Mouse (Mus musculus) brain, embryonic 14.5 days (tissue): ENCODE measurements around the gene Wdr90.

Source experiments
- CTCF ChIP-seq: fragments of 200-500 bp; IDR thresholded peaks from 2 replicates; pipeline ENCODE4 v1.5.1; 2012; ENCODE audit warnings: inconsistent platforms, mild to moderate bottlenecking, moderate library complexity, borderline replicate concordance; ENCODE audit not compliant: insufficient read depth, insufficient read length; ENCODE audit errors: extremely low read depth
- POLR2A ChIP-seq: fragments of 200-500 bp; IDR thresholded peaks from 2 replicates; pipeline ENCODE4 v1.6.1; 2012; ENCODE audit warnings: mild to moderate bottlenecking, inconsistent platforms, borderline replicate concordance; ENCODE audit not compliant: poor library complexity, insufficient read depth, insufficient read length, severe bottlenecking; ENCODE audit errors: extremely low read depth

- no peak for TF ChIP-seq CTCF
- TF ChIP-seq POLR2A = no peak
These were observed 42.2 kb downstream of the Wdr90 start for GRCm38 (mm10) chr17:25818851-25819780.
